Mouse (Mus musculus): ENCODE results near the gene Gpr174. TPM values are rescaled to one million over a fixed set of nuclear protein-coding genes. Genes with fewer than 3 reads are reported as not detected.

The Gpr174 gene
- polyA plus RNA-seq (2012; ENCODE audit: insufficient read depth, insufficient read length, low replicate concordance, missing spikeins) = not detected in 2 replicates

DNA sequence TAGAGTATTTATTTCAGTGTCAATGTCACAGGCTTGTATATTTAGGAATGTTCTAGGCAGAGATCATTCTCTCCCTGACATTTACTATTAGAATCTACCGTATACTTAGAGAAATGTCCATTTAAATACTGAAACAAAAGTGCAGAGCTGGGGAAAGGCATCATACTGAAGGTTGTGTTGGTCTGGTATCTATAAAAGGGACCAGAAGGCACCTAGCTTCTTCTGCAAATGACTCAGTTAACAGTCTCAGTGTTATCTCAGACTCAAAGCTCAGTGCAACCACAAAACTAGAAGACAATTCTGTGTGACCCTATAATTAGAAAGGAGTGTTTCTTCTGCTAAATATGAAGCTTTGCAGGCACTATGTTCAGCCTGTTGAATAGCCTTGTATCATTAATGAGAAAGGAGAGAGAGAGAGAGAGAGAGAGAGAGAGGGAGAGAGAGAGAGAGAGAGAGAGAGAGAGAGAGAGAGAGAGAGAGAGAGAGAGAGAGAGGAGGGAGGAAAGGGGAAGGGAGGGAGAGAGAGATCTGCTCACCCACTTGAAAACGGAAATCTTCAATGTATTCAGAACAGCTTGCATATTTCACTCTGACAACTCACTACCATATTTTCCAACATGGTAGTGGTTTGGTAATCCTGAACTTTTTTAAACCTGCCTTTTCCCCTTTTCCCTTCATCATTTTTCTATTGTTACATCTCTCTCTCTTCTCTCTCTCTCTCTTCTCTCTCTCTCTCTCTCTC lies at the start of gene Gpr174:
Gpr174 (plus strand) TSS at position 393 of the 742 bp plus-strand sequence.
- no peak within 1 kb of the TSS for H3K27ac ChIP-seq (ENCODE audit: insufficient read depth, low read depth, low read length)
- TF ChIP-seq CTCF (IDR thresholded peaks at IDR 0.05; ENCODE audit: insufficient read depth, low read depth, low read length) (no peak), POLR2A (IDR thresholded peaks at IDR 0.05; ENCODE audit: insufficient read depth, low read depth, low read length) (no peak)
- no peaks in the 10 kb centered on the region for H3K4me1 ChIP-seq (ENCODE audit: control insufficient read depth, insufficient read depth, low read length)
- WGBS = 68% methylated on average over 2 of the region's 2 CpGs
- H3K4me3 ChIP-seq (ENCODE audit: insufficient read depth, low read depth, low read length) = no peak within 1 kb of the TSS

DNA sequence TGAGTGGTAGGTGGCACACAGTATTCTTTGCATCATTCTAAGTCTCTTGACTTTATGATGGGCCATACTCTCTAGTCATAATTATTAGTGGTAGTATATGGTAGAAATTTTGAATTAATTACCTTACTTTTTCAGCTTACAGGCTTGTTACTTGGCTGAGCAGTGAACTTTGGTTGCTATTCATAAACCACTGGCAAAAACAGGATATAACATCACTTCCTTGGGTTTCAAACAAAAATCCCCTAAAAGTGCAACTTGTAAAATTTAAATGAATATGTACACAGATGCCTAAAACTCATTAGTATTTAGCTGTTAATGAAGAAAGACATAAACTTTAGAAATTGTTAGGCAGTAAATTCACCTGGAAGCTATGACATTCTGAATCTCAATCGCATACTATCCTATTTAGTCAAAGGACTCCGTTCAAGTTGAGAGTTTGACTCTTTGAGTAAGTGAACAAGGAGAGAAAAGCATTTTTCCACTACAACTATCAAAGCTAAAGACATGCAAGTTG lies 38.0 kb upstream of the Gpr174 start:
- WGBS = 80% methylated on average over 2 of the region's 2 CpGs
- H3K27ac ChIP-seq (ENCODE audit: insufficient read depth, low read depth, low read length) = no peak overlapping the region
- no peaks in the 10 kb centered on the region for H3K4me1 ChIP-seq (ENCODE audit: control insufficient read depth, insufficient read depth, low read length)
- H3K4me3 ChIP-seq (ENCODE audit: insufficient read depth, low read depth, low read length) = no peak overlapping the region
- TF ChIP-seq POLR2A (IDR thresholded peaks at IDR 0.05; ENCODE audit: insufficient read depth, low read depth, low read length) = no peak
- no peak for TF ChIP-seq CTCF (IDR thresholded peaks at IDR 0.05; ENCODE audit: insufficient read depth, low read depth, low read length)

DNA sequence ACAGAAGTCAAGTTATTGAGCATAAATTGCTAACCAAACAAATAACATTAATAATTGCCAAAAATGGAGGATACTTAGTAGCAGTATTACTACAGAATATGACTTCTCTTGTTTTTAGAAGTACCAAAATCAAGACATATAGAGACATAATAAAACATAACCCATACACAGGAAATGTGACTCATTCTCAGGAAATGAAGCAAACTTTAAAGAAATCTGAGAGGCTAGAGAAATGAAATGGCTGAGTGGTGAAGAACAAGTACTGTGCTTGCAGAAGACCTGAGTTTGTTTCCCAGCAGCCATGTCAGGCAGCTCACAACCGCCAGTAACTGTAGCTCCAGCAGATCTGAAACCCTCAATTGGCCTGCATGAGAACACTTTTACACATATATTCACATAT lies 30.8 kb upstream of the Gpr174 start:
- H3K4me1 ChIP-seq (ENCODE audit: control insufficient read depth, insufficient read depth, low read length) = no peaks in the 10 kb centered on the region
- no peak overlapping the region for H3K27ac ChIP-seq (ENCODE audit: insufficient read depth, low read depth, low read length)
- no peak overlapping the region for H3K4me3 ChIP-seq (ENCODE audit: insufficient read depth, low read depth, low read length)
- TF ChIP-seq POLR2A (IDR thresholded peaks at IDR 0.05; ENCODE audit: insufficient read depth, low read depth, low read length) (no peak), CTCF (IDR thresholded peaks at IDR 0.05; ENCODE audit: insufficient read depth, low read depth, low read length) (no peak)
- 75% methylated on average over 1 of the region's 1 CpGs for WGBS

GRCm38 (mm10) chrX:107231214-107231613 lies 24.5 kb upstream of the Gpr174 start:
- Histone ChIP-seq H3K27ac (ENCODE audit: insufficient read depth, low read depth, low read length) (no peak overlapping the region), H3K4me3 (ENCODE audit: insufficient read depth, low read depth, low read length) (no peak overlapping the region), H3K4me1 (ENCODE audit: control insufficient read depth, insufficient read depth, low read length) (no peaks in the 10 kb centered on the region)
- 55% methylated on average over 1 of the region's 1 CpGs for WGBS
- TF ChIP-seq POLR2A (IDR thresholded peaks at IDR 0.05; ENCODE audit: insufficient read depth, low read depth, low read length) (no peak), CTCF (IDR thresholded peaks at IDR 0.05; ENCODE audit: insufficient read depth, low read depth, low read length) (no peak)

GRCm38 (mm10) chrX:107234655-107235054 lies 21.0 kb upstream of the Gpr174 start:
- H3K4me1 ChIP-seq (ENCODE audit: control insufficient read depth, insufficient read depth, low read length) = no peaks in the 10 kb centered on the region
- no peak for TF ChIP-seq CTCF (IDR thresholded peaks at IDR 0.05; ENCODE audit: insufficient read depth, low read depth, low read length)
- TF ChIP-seq POLR2A (IDR thresholded peaks at IDR 0.05; ENCODE audit: insufficient read depth, low read depth, low read length) = no peak
- H3K27ac ChIP-seq (ENCODE audit: insufficient read depth, low read depth, low read length) = no peak overlapping the region
- H3K4me3 ChIP-seq (ENCODE audit: insufficient read depth, low read depth, low read length) = no peak overlapping the region

DNA sequence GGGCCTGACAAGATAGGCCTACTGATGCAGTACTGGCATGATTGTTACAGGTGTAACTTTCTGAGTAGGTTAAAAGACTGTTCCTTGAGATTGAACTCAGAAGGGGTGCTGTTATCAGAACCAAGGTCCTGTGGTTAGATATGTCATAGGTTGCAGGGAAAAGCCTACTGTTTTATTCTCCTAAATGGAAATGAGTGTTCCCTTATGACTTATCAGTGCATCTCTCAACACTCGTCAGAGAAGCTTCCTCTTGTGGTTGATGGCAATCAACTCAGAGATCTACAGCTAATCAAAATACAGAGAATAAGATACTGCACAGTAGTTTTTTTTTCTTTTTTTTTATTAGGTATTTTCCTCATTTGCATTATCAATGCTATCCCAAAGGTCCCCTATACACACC lies 19.2 kb upstream of the Gpr174 start:
- Histone ChIP-seq H3K27ac (ENCODE audit: insufficient read depth, low read depth, low read length) (no peak overlapping the region), H3K4me3 (ENCODE audit: insufficient read depth, low read depth, low read length) (no peak overlapping the region), H3K4me1 (ENCODE audit: control insufficient read depth, insufficient read depth, low read length) (no peaks in the 10 kb centered on the region)
- TF ChIP-seq POLR2A (IDR thresholded peaks at IDR 0.05; ENCODE audit: insufficient read depth, low read depth, low read length) = no peak
- no peak for TF ChIP-seq CTCF (IDR thresholded peaks at IDR 0.05; ENCODE audit: insufficient read depth, low read depth, low read length)
- 84% methylated on average over 1 of the region's 1 CpGs for WGBS

- TF ChIP-seq CTCF (IDR thresholded peaks at IDR 0.05; ENCODE audit: insufficient read depth, low read depth, low read length) (no peak), POLR2A (IDR thresholded peaks at IDR 0.05; ENCODE audit: insufficient read depth, low read depth, low read length) (no peak)
- 73% methylated on average over 2 of the region's 2 CpGs for WGBS
These were observed 5.3 kb upstream of the Gpr174 start for GRCm38 (mm10) chrX:107250390-107250789.

DNA sequence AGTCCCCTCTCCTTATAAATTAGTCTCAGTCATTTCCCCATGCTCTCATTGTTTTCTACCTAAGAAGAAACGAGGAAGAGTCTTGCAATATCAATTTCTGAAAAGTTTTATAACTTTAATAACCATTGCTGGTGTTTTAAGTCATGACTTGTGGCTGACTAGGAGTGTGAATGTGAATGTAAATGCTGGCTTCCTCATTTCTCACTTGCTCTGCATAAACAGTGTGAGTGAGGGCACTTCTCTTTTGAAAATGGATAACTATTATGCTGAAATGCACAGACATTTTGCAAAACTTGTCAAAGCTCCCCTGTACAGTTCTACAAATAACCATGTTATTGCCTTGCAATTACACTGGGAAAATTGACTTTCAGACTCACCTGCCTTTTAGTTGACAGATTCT lies 8.9 kb downstream of the Gpr174 start:
- Histone ChIP-seq H3K4me1 (ENCODE audit: control insufficient read depth, insufficient read depth, low read length) (no peaks in the 10 kb centered on the region), H3K4me3 (ENCODE audit: insufficient read depth, low read depth, low read length) (no peak overlapping the region), H3K27ac (ENCODE audit: insufficient read depth, low read depth, low read length) (no peak overlapping the region)
- TF ChIP-seq CTCF (IDR thresholded peaks at IDR 0.05; ENCODE audit: insufficient read depth, low read depth, low read length) (no peak), POLR2A (IDR thresholded peaks at IDR 0.05; ENCODE audit: insufficient read depth, low read depth, low read length) (no peak)
- 47% methylated on average over 1 of the region's 1 CpGs for WGBS

More at GRCm38 (mm10) chrX:107250390-107250789, 5.3 kb upstream of the Gpr174 start:
- no peaks in the 10 kb centered on the region for H3K4me1 ChIP-seq (ENCODE audit: control insufficient read depth, insufficient read depth, low read length)
- no peak overlapping the region for H3K4me3 ChIP-seq (ENCODE audit: insufficient read depth, low read depth, low read length)
- H3K27ac ChIP-seq (ENCODE audit: insufficient read depth, low read depth, low read length) = no peak overlapping the region

DNA sequence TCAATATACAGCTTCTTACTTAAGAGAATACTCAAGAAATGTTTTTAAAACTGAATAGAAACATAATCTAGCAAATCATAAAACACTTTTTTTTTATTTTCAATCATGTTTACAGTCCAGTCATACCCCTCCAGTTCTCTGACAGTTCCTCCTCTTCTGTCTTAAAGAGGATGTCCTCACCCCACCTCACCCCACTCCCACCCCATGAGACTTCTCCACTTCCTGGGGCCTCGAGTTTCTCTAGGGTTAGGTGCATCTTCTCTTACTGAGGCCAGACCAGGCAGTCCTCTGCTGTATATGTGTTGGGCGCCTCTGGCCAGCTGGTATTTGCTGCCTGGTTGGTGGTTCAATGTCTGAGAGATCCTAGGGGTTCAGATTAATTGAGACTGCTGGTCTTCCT lies 21.9 kb downstream of the Gpr174 start:
- Histone ChIP-seq H3K4me3 (ENCODE audit: insufficient read depth, low read depth, low read length) (no peak overlapping the region), H3K4me1 (ENCODE audit: control insufficient read depth, insufficient read depth, low read length) (no peaks in the 10 kb centered on the region), H3K27ac (ENCODE audit: insufficient read depth, low read depth, low read length) (no peak overlapping the region)
- no peak for TF ChIP-seq CTCF (IDR thresholded peaks at IDR 0.05; ENCODE audit: insufficient read depth, low read depth, low read length)
- TF ChIP-seq POLR2A (IDR thresholded peaks at IDR 0.05; ENCODE audit: insufficient read depth, low read depth, low read length) = no peak
- 61% methylated on average over 2 of the region's 2 CpGs for WGBS
